Mouse (Mus musculus) right cerebral cortex, postnatal 25 days (tissue): ENCODE data around the gene Zfp764.
"Not testable (repeated sequence)": the region's sequence is repeated elsewhere in the genome, so short reads cannot be mapped to it uniquely, and the experiment has no call there.

Experiments used
- DNase-seq: peaks from one replicate; pipeline ENCODE4 v3.0.0; 2022

The Zfp764 gene

GRCm38 (mm10) chr7:127388201-127388600 lies 18.4 kb downstream of the Zfp764 start:
- DNase-seq = not testable (repeated sequence)

DNA sequence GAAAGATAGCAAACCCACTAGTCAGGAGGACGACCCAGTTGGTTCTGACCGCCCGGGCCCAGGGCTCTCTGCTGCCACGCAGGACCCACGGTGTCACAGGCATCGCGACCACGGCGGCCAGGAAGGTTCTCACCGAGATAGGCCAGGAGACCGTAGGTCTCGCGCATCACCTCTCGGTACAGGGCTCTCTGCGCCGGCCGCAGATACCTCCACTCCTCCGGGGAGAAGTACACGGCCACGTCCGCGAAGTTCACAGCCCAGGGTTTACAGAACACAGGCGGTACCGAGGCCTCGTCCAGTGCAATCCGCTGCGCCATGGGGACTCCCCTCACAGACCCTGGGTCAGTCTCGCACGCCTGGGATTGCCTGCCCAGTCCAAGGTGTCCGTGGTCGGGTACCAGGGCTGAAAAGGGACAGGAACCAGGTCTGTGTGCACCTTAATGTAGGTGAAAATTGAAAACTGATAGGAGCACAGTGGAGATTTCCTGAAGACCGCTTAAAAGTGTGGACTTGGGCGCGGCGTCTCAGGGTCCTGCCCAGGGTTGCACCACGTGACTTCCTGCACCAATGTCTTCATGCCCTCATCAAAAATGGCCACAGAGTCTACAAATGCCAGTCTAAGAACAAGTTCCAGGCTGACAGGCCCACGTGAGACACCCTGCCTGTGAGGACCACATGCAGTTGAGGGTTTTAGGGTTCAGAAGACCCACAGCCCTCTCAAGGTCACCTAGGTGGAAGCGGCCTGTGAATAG lies 19.8 kb downstream of the Zfp764 start, which contains the start of gene 9130019O22Rik:
Gene 9130019O22Rik (minus strand): TSS at position 526 of the 752 bp plus-strand sequence.
- peak; percentile 84 for DNase-seq

DNA sequence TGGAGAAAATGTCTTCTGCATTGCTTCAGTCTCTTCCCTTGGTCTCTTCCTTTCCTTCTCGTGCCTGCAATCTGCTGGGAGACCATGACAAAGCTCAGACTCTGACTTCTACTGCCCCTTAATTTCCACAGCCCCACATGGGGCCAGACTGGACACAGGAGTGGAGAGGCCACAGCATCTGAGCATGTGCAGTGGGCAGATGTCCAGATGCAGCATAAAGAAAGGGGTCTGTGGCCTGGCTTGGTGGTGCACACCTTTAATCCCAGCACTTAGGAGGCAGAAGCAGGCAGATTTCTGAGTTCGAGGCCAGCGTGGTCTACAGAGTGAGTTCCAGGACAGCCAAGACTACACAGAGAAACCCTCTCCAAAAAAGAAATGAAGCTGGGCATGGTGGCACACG lies 21.1 kb downstream of the Zfp764 start:
- not testable (repeated sequence) for DNase-seq

DNA sequence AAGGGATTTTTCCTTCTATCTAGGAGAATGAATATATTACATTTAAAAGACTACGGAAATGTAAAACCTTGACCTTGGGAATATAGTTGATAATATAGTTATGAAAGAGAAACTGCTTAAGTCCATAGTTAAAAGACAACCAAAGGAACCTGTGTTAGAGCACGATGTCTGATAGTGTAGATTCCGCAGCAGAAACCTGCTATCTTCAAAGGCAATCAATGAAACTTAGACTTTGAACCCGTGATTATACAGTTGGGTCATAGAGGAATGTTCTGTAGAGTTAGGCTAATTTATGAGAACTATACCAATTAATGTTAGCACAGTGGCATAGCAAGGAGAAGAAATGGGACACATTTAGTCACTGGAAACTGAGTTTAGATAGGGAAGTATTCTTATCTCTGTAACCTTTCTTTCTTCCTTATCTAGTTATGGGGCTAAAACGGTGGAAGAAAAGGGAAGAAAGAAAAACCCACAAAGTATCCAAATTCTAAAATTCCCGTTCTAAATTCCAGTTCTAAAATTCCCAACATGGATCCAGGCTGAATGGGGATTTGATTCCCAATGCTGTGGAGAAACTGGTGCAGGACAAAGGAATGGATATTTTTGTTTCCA lies 28.2 kb downstream of the Zfp764 start:
- no peak for DNase-seq

DNA sequence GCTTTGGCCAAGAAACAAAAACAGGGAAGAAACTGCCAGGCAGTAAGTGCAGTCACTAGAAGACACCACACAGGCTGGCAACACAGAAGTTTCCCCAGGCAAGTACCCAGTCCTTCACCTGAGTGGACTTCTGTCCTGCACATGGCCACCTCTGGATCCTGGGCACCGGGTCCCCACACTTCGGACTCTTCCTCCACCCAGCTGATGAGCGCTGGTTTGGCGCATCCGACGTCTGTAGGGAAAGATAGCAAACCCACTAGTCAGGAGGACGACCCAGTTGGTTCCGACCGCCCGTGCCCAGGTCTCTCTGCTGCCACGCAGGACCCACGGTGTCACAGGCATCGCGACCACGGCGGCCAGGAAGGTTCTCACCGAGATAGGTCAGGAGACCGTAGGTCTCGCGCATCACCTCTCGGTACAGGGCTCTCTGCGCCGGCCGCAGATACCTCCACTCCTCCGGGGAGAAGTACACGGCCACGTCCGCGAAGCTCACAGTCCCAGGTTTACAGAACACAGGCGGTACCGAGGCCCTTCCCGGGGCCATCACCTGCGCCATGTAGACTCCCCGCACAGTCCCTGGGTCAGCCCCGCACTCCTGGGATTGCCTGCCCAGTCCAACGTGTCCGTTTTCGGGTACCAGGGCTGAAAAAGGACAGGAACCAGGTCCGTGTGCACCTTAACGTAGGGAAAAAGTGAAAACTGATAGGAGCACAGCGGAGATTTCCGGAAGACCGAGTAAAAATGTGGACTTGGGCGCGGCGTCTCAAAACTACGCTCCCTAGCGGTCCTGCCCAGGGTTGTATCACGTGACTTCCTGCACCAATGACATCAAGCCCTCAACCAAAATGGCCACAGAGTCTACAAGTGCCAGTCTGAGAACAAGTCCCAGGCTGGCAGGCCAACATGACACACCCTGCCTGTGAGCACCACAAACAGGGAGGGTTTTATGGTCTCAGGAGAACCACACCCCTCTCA lies 31.1 kb downstream of the Zfp764 start, which contains the start of gene Zfp747:
Gene Zfp747 (minus strand): TSS at position 780 of the 975 bp plus-strand sequence.
- DNase-seq = peak; percentile 87

- DNase-seq = not testable (repeated sequence)
Measured at GRCm38 (mm10) chr7:127371870-127372269, 34.8 kb downstream of the Zfp764 start.

DNA sequence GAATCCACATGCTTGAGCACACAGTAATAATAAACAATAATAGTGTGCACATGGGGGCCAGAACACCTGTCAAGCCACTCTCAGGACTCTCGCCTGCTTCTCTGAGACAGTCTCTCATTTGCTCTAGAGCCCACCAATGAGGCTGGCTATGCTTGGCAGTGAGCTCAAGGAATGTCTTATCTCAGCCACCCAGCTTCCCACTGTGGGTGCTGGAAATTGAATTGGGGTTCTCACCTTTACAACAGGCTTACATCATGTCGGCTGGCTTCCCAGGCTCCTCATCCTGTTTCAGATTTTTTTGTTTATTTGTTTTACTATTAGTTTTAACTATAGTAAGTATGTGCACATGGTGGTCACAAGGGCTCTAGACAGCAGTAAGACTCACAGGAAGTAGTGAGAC lies 35.4 kb downstream of the Zfp764 start:
- no peak for DNase-seq

- DNase-seq = no peak
Measured at GRCm38 (mm10) chr7:127366249-127366648, 40.4 kb downstream of the Zfp764 start.

DNA sequence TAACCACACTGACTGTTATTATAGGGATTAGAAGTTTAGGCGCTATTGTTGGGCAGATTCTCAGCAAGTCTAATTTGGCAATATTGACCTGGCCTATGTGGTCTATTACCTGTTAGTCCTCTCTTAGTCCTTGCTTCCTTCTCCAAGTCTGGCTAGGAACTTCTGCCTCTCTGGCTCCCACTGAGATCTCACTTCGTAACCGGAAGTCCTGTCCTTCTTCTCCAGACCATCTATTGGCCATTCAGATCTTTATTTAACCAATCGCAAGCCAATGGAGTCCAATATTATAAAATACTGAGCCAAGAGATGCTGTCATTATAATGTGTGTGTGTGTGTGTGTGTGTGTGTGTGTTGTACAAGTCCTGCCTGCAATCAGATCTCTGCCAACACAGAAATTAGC lies 42.5 kb downstream of the Zfp764 start:
- no peak for DNase-seq

DNA sequence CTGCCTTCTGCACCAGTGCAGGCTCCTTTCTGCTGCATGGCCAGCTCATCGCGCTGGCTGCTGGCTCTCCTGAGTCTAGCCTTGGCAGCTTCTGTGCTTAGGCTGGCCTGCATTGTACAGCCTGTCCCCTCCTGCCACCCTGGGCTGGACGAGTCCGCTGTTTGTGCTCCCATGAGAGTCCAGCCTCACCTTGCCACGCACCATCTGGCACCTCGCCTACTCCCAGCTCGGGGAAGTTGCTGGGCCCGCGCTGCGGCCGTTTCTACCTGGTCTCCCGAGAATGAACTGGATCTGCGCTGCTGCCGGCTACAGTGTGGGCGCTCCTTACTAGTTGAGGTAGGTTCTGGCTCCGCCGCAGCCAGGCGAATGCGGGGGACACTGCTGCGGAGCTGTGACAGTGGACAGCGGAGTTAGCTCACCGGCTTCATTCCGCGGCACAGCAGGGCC lies 43.1 kb downstream of the Zfp764 start:
- DNase-seq = peak; percentile 47

GRCm38 (mm10) chr7:127362418-127362817 lies 44.2 kb downstream of the Zfp764 start:
- DNase-seq = not testable (repeated sequence)

DNA sequence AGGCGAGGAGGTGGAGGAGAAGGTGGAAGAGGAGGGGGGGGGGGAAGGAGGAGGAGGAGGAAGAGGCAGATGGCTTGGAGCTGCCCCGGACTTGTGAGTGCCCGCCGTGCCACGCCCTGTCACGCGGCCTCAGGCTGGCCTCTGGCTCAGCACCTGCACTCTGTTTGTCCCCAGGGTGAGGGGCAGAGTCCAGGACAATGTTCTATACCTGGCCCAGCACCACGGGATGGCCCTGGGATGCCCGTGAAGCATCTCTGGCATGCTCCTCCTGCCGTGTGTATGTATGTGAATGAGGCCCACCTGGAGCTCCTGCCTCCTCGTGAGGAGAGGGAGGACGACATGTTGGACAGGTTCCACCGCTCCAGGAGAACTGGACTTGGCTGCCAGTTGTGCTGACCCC lies 45.2 kb downstream of the Zfp764 start:
- DNase-seq = no peak

DNA sequence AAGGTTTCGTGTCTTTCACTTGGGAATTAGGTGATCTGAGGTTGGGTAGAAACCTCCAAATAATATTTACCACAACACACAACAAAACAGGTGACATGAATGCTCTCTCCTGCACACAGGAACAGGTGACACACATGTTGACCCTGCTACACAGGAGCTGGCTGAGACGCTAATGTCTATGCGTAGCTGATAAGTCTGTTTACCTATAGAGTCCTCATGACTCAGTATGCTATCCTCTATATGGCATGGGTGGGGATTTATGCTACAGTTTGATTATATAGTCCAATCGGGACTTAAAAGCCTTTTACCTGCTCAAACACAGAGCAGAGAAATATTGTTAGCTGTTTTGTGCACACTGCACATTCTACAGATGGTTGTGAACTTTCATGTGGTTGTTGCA lies 46.4 kb downstream of the Zfp764 start:
- DNase-seq = no peak

- DNase-seq = no peak
Measured at GRCm38 (mm10) chr7:127358472-127358871, 48.1 kb downstream of the Zfp764 start.

DNA sequence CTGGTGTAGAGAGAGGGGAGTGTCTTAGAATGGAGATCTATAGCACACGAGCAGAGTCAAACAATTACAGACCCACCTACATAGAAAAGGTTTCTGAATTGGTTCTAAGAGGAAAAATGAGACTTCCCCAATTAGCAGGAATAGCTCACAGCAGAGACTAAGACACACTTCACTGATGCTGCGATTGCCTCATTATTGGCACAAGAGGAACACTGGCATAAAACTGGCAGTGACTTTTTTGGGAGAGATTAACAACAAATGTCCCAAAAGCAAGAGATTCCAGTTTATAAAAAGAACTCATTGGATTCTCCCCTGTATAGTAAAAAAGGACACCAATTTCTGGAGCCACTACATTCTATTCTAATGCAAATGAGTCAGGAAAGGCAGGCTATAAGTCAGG lies 48.8 kb downstream of the Zfp764 start:
- no peak for DNase-seq

DNA sequence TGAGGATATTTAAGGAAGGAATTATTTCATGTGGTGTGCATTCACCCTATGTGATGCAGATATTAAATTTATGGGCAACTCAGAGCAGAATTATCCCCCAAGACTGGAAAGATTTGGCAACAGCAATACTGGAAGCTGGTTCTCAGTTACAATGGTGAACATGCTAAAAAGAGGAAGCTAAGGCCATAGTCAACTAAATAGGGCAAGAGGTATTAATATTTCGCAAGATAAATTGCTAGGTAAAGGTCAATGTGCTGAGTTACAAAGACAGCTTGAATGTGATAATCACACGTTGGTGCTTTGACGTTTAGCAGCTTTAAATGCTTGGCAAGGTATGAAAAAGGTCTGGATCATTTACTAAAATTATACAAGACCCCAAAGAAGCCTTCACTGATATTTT lies 50.8 kb downstream of the Zfp764 start:
- no peak for DNase-seq
